Mouse (Mus musculus): ENCODE data around the gene Hebp1.

Gene Hebp1

DNA sequence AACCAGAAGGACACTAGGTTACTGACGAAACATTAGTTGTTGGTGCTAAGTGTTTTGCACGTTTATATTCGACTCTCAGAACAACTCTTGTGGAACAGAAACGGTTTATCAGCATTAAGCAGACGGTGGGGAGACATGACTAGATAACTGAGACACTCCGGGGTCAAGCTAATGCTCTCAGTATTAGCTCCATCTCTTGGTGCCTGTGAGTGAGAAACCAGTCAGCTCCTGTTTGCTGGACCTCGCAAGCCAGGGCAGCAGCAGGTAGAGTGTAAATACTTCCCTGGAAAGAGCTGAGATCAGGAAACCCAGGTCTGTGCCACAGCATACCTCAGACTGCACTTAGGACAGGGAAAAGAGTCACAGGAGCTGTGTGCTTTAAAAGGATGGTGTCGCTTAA lies 1.1 kb downstream of the Hebp1 start:
- DNase-seq, result no peak

GRCm38 (mm10) chr6:135194907-135195306 lies 2.9 kb downstream of the Hebp1 start:
- no peak for DNase-seq

DNA sequence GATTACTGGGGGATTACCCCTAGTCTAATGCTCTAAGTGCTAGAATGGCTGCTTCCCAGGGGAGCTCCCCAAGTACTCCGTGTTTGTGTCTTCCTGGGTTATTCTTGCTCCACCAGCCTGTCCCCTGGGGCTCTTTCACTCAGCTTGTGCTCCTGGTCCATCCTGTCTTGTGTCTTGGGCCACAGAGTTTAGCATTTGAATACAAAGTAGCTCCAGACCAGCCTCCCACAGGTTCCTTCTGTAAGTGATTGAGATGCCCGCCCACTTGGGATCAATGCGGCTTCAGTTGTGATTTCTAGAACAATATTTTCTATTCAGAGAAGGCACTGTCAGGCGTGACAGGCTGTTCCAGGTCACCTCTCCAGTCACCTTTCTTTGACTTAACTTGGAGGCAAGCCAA lies 4.1 kb downstream of the Hebp1 start:
- DNase-seq, result no peak

DNA sequence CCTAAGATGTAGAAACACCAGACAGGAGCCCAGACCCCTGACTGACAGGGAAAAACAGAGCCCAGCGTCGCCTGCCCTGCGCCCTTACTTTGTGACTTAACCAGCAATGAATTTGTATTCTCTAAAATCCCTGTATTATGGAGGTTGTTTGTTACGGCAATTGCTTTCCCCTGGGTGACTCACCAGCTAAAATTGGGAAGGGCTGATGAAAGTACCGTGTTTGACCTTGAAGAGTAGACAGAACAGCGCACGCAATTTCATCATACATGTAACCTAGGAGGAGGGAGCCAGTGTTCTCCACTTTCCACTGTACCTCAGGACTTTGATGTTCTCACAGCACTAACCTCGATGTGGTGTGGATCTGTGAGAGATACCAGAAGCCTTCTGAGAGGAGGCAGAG lies 4.8 kb downstream of the Hebp1 start:
- no peak for DNase-seq

- no peak for DNase-seq
Observed at GRCm38 (mm10) chr6:135191906-135192305, 5.9 kb downstream of the Hebp1 start.

GRCm38 (mm10) chr6:135190122-135190521 lies 7.7 kb downstream of the Hebp1 start:
- DNase-seq, result no peak

DNA sequence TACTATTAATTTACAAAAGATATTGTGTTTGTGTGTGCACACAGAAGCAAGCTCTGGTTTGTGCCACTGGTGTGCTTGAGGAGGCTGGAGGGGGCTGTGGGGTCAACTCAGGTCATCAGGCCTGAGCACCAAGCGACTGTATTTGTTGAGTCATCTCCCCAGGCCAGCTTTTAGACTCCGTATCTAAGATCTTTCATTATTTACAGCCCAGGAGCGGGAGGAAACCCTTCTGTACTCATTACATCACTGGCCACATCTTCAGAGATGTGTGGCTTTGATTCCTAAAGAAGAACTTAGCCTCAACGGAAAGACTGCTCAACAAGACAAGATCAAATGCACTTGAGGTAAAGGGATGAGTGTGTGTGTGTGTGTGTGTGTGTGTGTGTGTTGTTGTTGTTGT lies 9.2 kb downstream of the Hebp1 start:
- DNase-seq, result no peak

DNA sequence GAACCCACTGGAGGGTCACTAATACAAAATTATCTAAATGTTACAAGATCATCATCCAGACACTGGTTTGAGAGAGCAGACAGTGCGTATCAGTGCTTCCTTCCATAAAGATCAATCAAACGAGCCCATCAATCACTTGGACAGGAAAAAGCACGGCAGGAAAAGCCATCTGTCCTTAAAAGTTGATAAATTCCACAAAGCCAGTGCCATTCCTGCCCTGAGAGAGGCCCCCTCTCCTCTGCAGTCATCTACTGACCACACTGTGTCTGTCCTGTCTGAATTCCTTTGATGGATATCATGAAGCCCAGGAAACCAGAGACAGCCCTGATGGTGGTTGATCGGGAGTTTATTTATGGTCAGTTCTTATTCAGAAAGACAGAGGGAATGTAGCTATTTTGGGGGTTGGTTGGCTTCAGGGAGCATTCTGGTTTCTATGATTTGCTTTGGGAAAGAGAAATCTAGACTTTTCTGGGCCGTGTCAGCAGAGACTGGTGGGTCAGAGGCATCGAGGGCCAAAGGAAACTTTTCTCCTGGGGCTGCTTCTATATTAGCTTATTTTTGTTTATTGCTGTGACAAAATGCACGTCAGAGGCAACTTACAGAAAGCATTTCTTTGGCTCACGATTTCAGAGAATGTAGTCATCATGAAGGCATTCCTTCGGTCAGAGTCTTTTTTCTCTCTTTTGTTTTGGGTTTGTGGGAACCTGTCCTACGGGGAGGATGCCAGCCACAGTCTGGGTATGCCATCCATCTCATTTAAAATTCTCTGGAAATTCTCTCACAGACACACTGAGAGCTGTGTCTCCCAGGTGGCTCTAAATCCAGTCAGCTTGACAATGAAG lies 10.5 kb downstream of the Hebp1 start:
- no peak for DNase-seq

DNA sequence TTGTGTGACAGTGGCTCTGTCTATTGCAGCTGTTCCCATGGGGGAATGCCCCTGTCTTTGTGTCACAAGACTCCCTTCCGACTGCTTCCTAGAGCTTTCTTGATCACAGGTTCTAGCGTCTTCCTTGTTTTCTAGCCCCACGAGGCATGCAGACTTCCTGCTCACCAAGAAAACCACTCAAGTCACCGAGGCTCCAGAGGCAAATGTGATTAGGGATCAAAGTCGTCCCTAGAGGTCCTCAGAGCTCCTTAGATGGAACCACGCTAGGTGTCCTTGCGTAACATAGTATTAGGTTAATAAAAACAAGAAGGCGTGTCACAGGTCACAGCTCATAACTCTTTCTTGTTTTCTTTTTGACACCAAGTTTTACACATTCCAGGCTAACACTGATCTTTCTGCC lies 13.9 kb downstream of the Hebp1 start:
- DNase-seq, result peak; percentile 17

DNA sequence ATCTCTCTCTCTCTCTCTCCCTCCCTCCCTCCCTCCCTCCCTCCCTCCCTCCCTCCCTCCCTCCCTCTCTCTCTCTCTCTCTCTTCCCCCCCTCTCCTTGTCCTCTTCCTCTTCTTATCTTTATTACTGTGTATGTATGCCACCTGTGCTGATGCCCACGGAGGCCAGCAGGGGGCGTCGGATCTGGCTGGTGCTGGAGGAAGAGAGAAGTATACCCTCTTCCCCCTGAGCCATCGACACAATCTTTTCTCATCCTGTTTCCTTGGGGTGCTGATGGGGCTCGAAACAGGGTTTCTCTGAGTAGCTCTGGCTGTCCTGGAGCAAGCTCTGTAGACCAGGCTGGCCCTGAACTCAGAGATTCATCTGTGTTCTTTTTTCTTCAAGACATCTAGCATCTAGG lies 14.9 kb downstream of the Hebp1 start:
- no peak for DNase-seq

GRCm38 (mm10) chr6:135178599-135178998 lies 19.2 kb downstream of the Hebp1 start:
- DNase-seq, result no peak

DNA sequence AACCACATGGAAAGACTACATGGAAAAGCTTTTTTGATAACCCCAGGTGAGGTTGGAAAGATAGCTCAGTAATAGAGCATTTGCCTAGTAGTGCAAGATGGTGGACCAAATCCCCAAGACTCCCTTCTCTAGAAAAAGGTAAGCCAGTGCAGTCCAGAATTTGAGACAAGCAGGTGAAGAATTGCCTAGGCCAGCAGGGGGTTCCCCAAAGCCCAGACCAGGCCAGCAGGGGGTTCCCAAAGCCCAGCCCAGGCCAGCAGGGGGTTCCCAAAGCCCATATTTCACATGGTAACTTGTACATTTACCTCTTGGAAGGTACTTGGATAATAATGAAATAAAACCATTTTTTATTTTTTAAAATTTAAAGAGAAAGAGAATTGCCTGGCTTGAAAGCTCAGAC lies 20.6 kb downstream of the Hebp1 start:
- DNase-seq, result no peak

DNA sequence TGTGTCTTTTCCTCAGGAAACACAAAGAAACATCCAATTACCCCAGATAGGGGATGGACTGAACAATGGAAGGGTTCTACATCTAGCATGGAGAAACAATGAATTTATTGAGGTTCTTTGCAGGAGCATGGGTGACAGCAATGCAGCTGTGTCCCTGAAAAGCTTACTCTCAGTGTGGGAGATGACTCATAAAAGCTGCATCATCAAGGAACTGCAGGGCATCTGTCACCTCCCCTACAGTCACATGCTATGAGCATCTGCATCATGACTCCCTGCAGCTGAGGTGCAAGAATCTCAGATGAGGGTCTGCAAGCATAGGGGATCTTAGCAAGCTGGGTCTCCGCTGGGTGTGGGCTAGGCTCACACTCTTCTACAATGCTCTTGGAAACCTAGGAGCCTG lies 22.8 kb downstream of the Hebp1 start:
- DNase-seq, result no peak

DNA sequence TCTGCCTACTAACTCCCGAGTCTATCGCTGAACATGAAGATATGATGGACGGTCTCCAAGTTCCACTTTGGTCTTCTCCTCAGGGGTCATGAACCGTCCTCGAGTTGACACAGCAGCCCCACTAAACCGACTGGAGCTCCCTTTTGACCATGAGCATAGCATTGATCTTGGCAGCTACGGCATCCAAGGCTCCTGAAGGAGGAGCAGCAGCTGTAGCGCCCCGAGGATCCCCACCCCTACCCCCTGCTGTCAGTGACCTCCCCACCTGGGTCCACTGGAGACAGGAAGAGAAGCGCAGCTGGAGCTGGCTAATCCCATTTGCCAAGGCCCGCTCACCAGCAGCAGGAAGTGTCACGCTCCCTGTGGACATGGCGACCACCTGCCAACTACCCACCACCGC lies 26.1 kb downstream of the Hebp1 start:
- no peak for DNase-seq

- no peak for DNase-seq
Observed at GRCm38 (mm10) chr6:135169246-135169645, 28.6 kb downstream of the Hebp1 start.

GRCm38 (mm10) chr6:135168471-135168870 lies 29.4 kb downstream of the Hebp1 start:
- DNase-seq, result peak; percentile 59

DNA sequence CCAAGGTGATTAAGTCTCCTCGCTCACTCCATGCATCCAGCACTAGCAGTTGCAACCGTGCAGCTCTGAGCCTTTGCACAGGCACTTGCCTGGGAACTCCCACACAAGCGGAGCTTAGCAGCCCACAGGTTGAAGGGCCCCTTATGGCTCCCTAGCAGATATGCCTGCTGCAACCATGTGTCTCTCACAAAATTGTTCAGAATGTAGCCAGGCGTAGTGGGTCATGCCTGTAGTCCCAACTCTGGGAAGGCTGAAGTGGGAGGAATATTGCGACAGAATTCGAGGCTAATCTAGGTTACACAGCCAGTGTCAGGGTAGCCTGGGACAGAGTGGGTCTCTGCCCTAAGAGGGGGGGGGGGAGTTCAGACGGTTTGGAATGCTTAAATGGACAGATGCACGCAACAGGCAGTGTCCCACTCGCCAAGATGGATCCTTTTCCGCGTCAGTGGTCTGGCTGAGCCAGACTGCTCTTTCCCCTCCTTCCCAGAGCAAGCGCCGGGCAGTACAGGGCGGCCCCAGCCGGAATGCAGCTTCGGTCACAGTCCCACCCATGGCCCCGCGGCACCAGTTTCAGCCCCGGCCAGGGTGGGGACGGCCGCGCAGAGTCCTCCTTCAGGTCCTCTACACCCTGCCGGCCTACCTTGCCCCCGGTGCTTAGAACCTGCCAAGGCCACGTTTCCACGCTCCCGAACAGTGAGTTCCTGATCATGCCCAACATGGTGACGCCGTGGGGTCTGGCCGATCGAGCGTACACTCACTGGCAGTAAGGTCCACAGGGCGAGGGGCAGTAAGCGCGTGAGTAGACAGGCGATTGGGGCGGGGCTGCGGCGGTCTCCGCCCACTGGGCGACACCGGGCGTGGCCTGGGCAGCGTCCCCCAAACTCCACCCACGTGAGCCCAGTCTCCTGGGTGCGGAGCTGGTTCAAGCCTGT lies 30.2 kb downstream of the Hebp1 start:
- peak; percentile 94 for DNase-seq

- no peak for DNase-seq
Observed at GRCm38 (mm10) chr6:135166712-135167111, 31.1 kb downstream of the Hebp1 start.

- DNase-seq, result no peak
Observed at GRCm38 (mm10) chr6:135166262-135166661, 31.6 kb downstream of the Hebp1 start.

- DNase-seq, result no peak
Observed at GRCm38 (mm10) chr6:135165706-135166105, 32.1 kb downstream of the Hebp1 start.

DNA sequence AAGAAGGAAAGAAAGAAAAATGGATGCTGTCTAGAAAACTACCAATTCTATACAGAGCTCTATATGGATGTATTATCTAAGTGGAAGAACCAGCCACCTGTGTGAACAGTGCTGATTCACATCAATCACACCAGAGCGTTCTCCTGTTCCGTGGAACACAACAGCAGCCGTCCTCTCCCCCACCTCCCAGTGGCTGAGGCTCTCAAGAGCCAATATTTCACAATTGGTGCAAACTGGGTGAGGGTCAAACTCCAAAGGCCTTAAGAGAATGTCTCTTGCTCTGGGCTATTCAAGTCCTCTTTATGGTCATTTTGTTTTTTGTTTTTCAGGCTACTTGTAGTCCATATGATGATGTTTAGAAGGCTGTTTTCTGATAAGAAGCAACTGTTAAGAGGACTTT lies 32.6 kb downstream of the Hebp1 start:
- no peak for DNase-seq

DNA sequence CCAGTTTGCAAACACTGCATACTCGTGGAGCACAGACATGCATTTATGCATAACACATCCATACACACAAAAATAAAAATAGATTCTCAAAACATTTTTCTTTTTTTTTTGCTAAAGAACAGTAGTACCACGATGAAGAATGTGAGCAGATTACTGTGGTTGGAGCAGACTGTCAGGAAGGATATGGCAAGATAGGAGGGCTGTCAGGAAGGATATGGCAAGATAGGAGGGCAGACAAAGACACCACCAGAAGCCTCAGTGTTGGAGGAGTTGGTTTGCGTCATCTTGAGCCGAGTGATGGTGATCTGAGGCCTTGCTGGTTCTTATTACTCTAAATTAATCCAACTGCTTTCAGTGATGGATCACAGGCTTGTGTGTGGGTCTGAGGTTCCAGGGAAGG lies 35.0 kb downstream of the Hebp1 start:
- no peak for DNase-seq

GRCm38 (mm10) chr6:135162311-135162710 lies 35.5 kb downstream of the Hebp1 start:
- no peak for DNase-seq

DNA sequence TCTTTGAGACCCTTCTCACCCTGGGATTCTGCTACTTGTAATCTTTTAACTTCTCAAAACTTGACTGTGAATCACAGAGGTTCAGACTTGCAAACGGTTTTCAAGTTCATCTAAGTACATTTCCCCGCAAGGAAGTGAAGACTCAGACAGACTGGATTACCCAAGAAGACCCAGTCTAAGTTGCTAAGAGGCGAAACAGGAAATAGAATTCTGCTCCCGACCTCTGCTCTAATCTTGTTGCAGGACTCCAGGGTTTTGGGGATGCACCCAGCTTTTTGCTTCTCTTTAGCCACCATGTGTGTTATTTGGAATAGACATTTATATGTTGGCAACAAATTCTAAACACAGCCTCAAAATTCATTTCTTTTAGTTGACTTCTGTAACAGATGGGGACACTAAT lies 36.5 kb downstream of the Hebp1 start:
- no peak for DNase-seq

All from lung, postnatal 10 days (tissue).